Mouse (Mus musculus): ENCODE results near the gene Olfr876.
"Not testable (repeated sequence)": the region's sequence is repeated elsewhere in the genome, so short reads cannot be mapped to it uniquely, and the experiment has no call there.

Olfr876 gene

GRCm38 (mm10) chr9:37802731-37803130 is at the start of gene Olfr876:
Gene Olfr876 (plus strand): TSS chr9:37803031.
- ATAC-seq (ENCODE audit: low TSS enrichment), result no peak

- no peak for ATAC-seq (ENCODE audit: low TSS enrichment)
Observed at GRCm38 (mm10) chr9:37761728-37762127, 41.1 kb upstream of the Olfr876 start.

DNA sequence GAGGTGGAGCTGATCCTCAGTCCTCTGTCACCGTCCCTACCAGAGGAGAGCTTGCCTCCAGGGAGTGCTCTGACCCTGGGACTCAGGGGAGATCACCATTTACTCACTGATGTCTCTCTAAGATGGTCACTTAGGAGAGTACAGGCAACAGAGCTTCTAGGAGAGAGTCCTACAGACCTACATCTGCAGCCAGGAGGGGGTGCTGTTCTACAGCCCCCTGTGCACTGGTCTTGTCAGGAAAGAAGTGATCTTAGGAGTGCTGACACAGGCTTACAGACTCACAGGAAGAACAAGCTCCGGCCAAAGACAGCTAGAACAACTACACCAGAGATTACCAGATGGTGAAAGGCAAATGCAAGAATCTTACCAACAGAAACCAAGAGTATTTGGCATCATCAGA is 40.3 kb upstream of the Olfr876 start:
- ATAC-seq (ENCODE audit: low TSS enrichment), result no peak

- ATAC-seq (ENCODE audit: low TSS enrichment), result no peak
Observed at GRCm38 (mm10) chr9:37770661-37771060, 32.2 kb upstream of the Olfr876 start.

DNA sequence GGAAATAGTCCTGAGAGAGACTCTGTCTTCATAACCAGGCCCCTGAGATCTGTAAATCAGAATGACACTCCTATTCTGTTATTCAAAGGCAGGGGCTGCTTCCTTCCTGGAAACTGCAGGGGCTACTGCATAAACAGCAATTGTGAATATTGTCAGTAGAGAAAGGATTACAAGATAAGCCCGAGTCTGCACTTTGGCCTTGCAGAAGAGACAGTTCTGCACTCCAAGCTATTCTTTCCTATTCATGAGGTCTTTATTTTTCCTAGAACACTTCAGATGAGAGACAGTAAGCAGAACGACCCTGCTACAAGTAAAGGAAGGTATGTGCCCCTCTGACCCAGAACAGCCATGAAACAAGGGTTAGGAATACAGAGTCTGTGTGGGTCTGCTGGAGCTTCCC is 31.1 kb upstream of the Olfr876 start, which contains the start of gene Olfr875:
Gene Olfr875, plus strand, starts transcription at position 99 of the 400 bp plus-strand sequence.
- no peak for ATAC-seq (ENCODE audit: low TSS enrichment)

DNA sequence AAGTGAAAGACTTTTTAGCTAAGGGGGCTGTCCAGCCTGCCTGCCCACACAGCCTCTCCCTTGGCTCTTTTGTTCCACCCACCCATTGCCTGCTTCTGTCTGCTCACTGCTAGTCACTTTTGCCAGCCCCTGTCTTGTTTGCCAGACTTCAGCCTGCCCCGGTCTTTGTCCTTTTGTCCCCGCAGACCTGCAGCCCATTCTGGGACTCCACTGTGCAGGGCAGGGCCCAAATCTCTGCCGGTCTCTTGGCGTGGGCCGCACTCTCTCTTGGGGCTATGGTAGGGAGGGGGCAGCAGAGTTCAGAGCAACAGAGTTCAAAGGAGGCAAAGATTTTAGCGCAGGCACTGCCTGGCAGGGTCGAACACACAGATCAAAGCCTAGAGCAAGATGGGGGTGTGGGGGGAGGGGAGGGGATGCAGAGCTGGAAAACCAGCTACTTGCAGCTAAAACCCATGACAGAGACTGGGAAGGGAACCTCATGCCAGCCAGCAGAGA is 20.0 kb upstream of the Olfr876 start:
- ATAC-seq (ENCODE audit: low TSS enrichment), result peak; percentile 44

GRCm38 (mm10) chr9:37783394-37784387 is 19.1 kb upstream of the Olfr876 start:
- ATAC-seq (ENCODE audit: low TSS enrichment), result not testable (repeated sequence)

DNA sequence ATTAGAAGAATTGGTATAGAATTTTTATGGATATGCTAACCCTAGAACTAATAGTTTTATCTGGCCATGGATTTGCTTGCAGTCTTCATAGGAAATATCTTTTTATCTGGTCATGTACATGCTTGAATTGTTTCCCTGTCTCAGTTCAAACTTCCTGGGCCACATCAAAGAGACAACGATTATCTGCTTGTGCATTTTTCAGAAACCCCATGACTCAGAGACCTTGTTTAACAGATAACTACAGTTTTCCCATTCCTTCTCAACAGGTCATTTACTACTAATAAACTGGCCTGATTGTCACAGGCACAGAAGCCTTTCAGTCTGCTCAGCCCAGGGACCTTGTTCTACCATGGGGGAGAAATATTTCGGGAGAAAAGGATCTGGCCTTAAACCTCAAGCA is 16.4 kb upstream of the Olfr876 start:
- ATAC-seq (ENCODE audit: low TSS enrichment), result no peak

DNA sequence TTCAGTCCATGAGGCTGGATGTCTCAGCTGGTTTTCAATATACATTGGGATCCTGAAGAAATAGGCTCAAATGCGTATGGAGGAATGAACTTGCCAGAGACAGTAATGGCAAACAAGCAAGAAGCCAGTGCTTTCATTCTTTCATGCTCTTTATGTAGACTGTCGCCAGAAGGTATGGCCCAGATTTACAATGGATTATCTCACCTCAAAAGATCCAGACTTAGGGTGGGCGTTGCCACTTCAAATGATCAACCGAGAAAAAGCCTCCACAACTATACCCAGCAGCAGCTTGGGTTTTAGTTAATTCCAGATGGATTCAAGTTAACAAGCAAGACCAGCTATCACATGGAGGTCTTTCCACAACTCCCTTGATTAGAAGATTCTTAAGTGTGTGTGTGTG is 776 bp upstream of the Olfr876 start:
- ATAC-seq (ENCODE audit: low TSS enrichment), result peak; percentile 87

DNA sequence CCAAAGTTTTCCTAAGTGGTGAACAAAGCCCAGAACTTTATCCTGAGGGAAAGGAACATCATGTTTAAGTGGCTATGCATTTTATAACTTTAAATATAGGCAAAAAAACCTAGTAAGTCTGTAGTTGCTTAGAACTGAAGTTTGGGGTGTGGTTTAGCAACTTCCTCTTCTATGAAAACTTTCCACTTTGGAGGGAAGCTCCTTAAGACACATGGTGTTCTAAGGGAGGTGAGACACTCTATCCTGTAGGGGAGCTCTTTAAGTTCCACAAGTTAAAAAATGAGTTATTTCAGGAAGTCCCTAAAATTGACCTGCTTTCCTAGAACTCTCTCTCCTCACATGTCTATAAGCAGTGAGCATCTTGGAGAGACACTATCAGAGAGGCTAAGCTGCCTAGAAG is 4.4 kb downstream of the Olfr876 start:
- ATAC-seq (ENCODE audit: low TSS enrichment), result peak; percentile 43

DNA sequence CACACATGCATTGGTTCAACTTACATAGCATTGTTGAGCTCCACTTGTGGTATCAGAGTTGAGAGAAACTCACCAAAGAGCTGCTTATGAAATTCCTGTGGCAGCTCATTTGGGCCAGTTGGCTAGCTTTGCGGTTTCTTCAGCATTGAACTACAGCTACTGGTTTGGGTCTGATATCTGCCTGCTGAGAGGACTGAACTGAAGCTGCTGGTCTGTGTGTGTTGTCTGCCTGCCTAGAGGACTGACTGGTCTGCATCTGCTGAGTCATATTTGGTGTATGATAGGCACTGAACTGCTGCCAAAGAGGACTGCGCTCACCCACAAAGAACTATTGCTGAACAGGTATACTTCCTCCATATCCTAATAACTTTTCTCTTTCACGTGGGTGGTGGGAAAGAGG is 5.6 kb downstream of the Olfr876 start:
- ATAC-seq (ENCODE audit: low TSS enrichment), result no peak

GRCm38 (mm10) chr9:37808976-37809375 is 6.1 kb downstream of the Olfr876 start:
- ATAC-seq (ENCODE audit: low TSS enrichment), result no peak

GRCm38 (mm10) chr9:37814696-37815095 is 11.9 kb downstream of the Olfr876 start:
- ATAC-seq (ENCODE audit: low TSS enrichment), result peak; percentile 91

DNA sequence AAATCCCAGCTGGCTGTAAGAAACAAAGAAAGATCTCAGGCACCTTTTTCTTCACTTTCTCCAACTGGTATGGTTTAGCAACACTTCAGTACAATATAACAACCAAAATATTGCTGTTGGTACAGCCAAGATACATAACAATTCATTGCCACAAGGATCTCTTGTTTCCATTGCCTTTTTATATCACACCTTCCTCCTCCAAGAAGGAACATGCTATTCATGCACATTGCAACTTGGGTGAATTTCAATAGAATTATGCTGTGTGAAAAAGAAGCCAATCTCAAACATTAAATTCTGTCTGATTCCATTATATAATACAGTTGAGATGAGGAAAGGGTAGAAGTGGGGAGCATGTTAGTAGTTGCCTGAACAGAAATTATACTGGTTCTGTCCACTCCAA is 27.1 kb downstream of the Olfr876 start:
- peak; percentile 90 for ATAC-seq (ENCODE audit: low TSS enrichment)

GRCm38 (mm10) chr9:37833341-37833740 is 30.5 kb downstream of the Olfr876 start:
- ATAC-seq (ENCODE audit: low TSS enrichment), result peak; percentile 26

DNA sequence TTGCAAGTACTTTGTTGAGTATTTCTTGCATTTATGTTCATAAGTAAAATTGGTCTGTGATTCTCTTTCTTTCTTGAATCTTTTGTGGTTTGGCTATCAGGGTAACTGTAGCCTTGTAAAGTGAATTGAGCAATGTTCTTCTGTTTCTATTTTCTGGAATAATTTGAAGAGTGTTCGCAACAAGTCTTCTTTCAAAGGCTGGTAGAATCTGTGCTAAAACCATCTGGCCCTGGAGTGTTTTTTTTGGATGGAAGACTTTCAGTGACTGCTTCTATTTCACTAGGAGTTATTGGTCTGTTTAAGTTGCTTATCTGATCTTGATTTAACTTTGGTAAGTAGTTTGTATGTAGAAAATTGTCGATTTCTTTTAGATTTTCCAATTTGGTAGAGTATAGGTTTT is 46.4 kb downstream of the Olfr876 start:
- peak; percentile 83 for ATAC-seq (ENCODE audit: low TSS enrichment)

- ATAC-seq (ENCODE audit: low TSS enrichment), result no peak
Observed at GRCm38 (mm10) chr9:37853969-37854368, 51.1 kb downstream of the Olfr876 start, which contains the start of gene Olfr877. Gene Olfr877 (plus strand): TSS chr9:37854269.

Data from frontal cortex, adult (tissue).